Mouse (Mus musculus): ENCODE results near the gene Lrch1.

Lrch1 gene

GRCm38 (mm10) chr14:74847311-74848133, 100.2 kb downstream of the Lrch1 start:
- peak; percentile 77 to 80 for DNase-seq

GRCm38 (mm10) chr14:74846668-74847067, 101.0 kb downstream of the Lrch1 start:
- DNase-seq, result no peak

GRCm38 (mm10) chr14:74845661-74846274, 101.9 kb downstream of the Lrch1 start:
- no peak for DNase-seq

GRCm38 (mm10) chr14:74841708-74842107, 106.0 kb downstream of the Lrch1 start:
- peak; percentile 31 to 36 for DNase-seq

- peak in 1 of 2 experiments; percentile 23 for DNase-seq
Measured at GRCm38 (mm10) chr14:74841297-74841696, 106.4 kb downstream of the Lrch1 start.

- DNase-seq, result peak; percentile 37 to 39
Measured at GRCm38 (mm10) chr14:74840820-74841219, 106.9 kb downstream of the Lrch1 start.

- DNase-seq, result peak in 1 of 2 experiments; percentile 7
Measured at GRCm38 (mm10) chr14:74840328-74840727, 107.3 kb downstream of the Lrch1 start.

- no peak for DNase-seq
Measured at GRCm38 (mm10) chr14:74838816-74839215, 108.9 kb downstream of the Lrch1 start.

- DNase-seq, result peak in 1 of 2 experiments; percentile 14
Measured at GRCm38 (mm10) chr14:74835010-74835409, 112.7 kb downstream of the Lrch1 start.

GRCm38 (mm10) chr14:74834215-74834614, 113.5 kb downstream of the Lrch1 start:
- DNase-seq, result no peak

GRCm38 (mm10) chr14:74831653-74832052, 116.0 kb downstream of the Lrch1 start:
- no peak for DNase-seq

GRCm38 (mm10) chr14:74831050-74831449, 116.6 kb downstream of the Lrch1 start:
- DNase-seq, result no peak

GRCm38 (mm10) chr14:74830591-74830990, 117.1 kb downstream of the Lrch1 start:
- DNase-seq, result no peak

GRCm38 (mm10) chr14:74822757-74823680, 124.7 kb downstream of the Lrch1 start:
- no peak for DNase-seq

GRCm38 (mm10) chr14:74822048-74822447, 125.6 kb downstream of the Lrch1 start:
- DNase-seq, result no peak

GRCm38 (mm10) chr14:74820180-74820813, 127.4 kb downstream of the Lrch1 start:
- no peak for DNase-seq

- DNase-seq, result no peak
Measured at GRCm38 (mm10) chr14:74816705-74817104, 131.0 kb downstream of the Lrch1 start.

- no peak for DNase-seq
Measured at GRCm38 (mm10) chr14:74814848-74815789, 132.6 kb downstream of the Lrch1 start.

GRCm38 (mm10) chr14:74811617-74812016, 136.1 kb downstream of the Lrch1 start:
- DNase-seq, result no peak

GRCm38 (mm10) chr14:74801961-74802360, 145.7 kb downstream of the Lrch1 start:
- DNase-seq, result no peak
